Mouse (Mus musculus): ENCODE measurements around the gene Tbc1d8b.
"Not testable (repeated sequence)": the region's sequence is repeated elsewhere in the genome, so short reads cannot be mapped to it uniquely, and the experiment has no call there.

Gene Tbc1d8b

GRCm38 (mm10) chrX:139684775-139685695 lies at the start of gene Tbc1d8b:
Tbc1d8b (plus strand) TSS chrX:139684996.
- DNase-seq (ENCODE audit: inconsistent ontology term) = peak; percentile 81

GRCm38 (mm10) chrX:139639744-139640143 lies 45.1 kb upstream of the Tbc1d8b start:
- no peak for DNase-seq (ENCODE audit: inconsistent ontology term)

- no peak for DNase-seq (ENCODE audit: inconsistent ontology term)
These were observed 44.4 kb upstream of the Tbc1d8b start for GRCm38 (mm10) chrX:139640418-139640817.

- DNase-seq (ENCODE audit: inconsistent ontology term) = no peak
These were observed 32.6 kb upstream of the Tbc1d8b start for GRCm38 (mm10) chrX:139652226-139652625.

- no peak for DNase-seq (ENCODE audit: inconsistent ontology term)
These were observed 31.5 kb upstream of the Tbc1d8b start for GRCm38 (mm10) chrX:139653292-139653691.

GRCm38 (mm10) chrX:139654350-139655063 lies 30.3 kb upstream of the Tbc1d8b start:
- no peak for DNase-seq (ENCODE audit: inconsistent ontology term)

GRCm38 (mm10) chrX:139662111-139662510 lies 22.7 kb upstream of the Tbc1d8b start:
- no peak for DNase-seq (ENCODE audit: inconsistent ontology term)

GRCm38 (mm10) chrX:139665829-139666228 lies 19.0 kb upstream of the Tbc1d8b start:
- DNase-seq (ENCODE audit: inconsistent ontology term) = no peak

- DNase-seq (ENCODE audit: inconsistent ontology term) = no peak
These were observed 404 bp upstream of the Tbc1d8b start for GRCm38 (mm10) chrX:139684410-139684774.

- no peak for DNase-seq (ENCODE audit: inconsistent ontology term)
These were observed 29.6 kb downstream of the Tbc1d8b start, which contains the start of gene Gm15013 for GRCm38 (mm10) chrX:139714381-139714780. Gm15013 (minus strand) TSS chrX:139714481.

- DNase-seq (ENCODE audit: inconsistent ontology term) = no peak
These were observed 37.6 kb downstream of the Tbc1d8b start for GRCm38 (mm10) chrX:139722350-139722749.

- DNase-seq (ENCODE audit: inconsistent ontology term) = no peak
These were observed 45.7 kb downstream of the Tbc1d8b start for GRCm38 (mm10) chrX:139730541-139730940.

GRCm38 (mm10) chrX:139737066-139737465 lies 52.3 kb downstream of the Tbc1d8b start:
- no peak for DNase-seq (ENCODE audit: inconsistent ontology term)

- peak; percentile 18 for DNase-seq (ENCODE audit: inconsistent ontology term)
These were observed 67.1 kb downstream of the Tbc1d8b start for GRCm38 (mm10) chrX:139751855-139752254.

- not testable (repeated sequence) for DNase-seq (ENCODE audit: inconsistent ontology term)
These were observed 73.8 kb downstream of the Tbc1d8b start for GRCm38 (mm10) chrX:139758634-139759033.

GRCm38 (mm10) chrX:139762546-139762945 lies 77.8 kb downstream of the Tbc1d8b start:
- no peak for DNase-seq (ENCODE audit: inconsistent ontology term)

- no peak for DNase-seq (ENCODE audit: inconsistent ontology term)
These were observed 85.3 kb downstream of the Tbc1d8b start for GRCm38 (mm10) chrX:139769975-139770637.

- peak; percentile 34 for DNase-seq (ENCODE audit: inconsistent ontology term)
These were observed 89.7 kb downstream of the Tbc1d8b start for GRCm38 (mm10) chrX:139774309-139775083.

- peak; percentile 42 for DNase-seq (ENCODE audit: inconsistent ontology term)
These were observed 90.4 kb downstream of the Tbc1d8b start for GRCm38 (mm10) chrX:139775084-139775612.

GRCm38 (mm10) chrX:139777357-139777756 lies 92.6 kb downstream of the Tbc1d8b start:
- no peak for DNase-seq (ENCODE audit: inconsistent ontology term)

GRCm38 (mm10) chrX:139778886-139779285 lies 94.1 kb downstream of the Tbc1d8b start:
- no peak for DNase-seq (ENCODE audit: inconsistent ontology term)
